Comparison of ENCODE assay signal across 13 mouse cellular contexts in the genomic region with DNA sequence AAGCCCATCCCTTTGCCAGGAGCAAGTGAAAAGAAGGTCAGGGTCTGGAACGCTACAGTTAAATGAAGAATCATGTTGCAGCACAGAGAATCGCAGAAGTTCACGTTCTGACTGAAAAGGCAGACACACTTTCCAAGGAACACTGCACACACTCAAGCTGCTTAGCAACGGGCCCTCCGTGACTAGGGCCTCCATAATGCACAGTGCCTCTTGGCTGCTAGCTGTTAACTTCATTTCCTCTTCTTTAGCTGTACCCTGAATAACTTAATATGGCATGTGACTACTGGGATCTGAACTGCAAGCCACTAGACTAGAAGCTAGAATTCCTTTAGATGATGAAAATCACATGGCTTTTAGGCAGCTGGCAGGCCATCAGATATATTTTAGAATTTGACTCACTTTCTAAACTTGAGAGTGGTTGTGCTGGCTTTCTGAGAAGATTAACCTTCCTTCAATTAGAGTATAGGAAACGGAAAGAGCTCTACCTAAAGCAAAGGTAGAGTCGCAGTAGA. TPM values are rescaled to one million over a fixed set of nuclear protein-coding genes. Genes with fewer than 3 reads are reported as not detected.
A peak's percentile ranks its signal among the peaks of the same experiment; 100 is the strongest.
DNase-seq lines count a peak whose midpoint lies in the region; ATAC-seq lines count a peak whose summit lies in the region.
"Had no signal": no experiment of that assay in that cellular context is flagged by ENCODE, and none has a peak within 500 bp of the region (broad histone marks: within the 10 kb centered on the region; RNA-seq: fewer than 3 reads in every experiment).

No protein-coding gene starts in this region.

- ATAC-seq in forebrain, embryonic 14.5 days = peak; percentile 37; the same call in 1 of the 2 replicates
- ATAC-seq in hindbrain, embryonic 13.5 days (ENCODE audit: low FRiP score) = peak; percentile 63; the same call in 1 of the 2 replicates
- ATAC-seq in forebrain, embryonic 16.5 days = peak; percentile 77
- ATAC-seq in midbrain, embryonic 13.5 days = peak; percentile 77

- no peaks in the 10 kb centered on the region for H3K27me3 ChIP-seq in forebrain, embryonic 14.5 days (replicated peaks; ENCODE audit: control insufficient read depth, insufficient read depth, low read length)
- no peaks in the 10 kb centered on the region for H3K27me3 ChIP-seq in forebrain, embryonic 10.5 days (ENCODE audit: poor library complexity, severe bottlenecking)
- no peaks in the 10 kb centered on the region for H3K27me3 ChIP-seq in hindbrain, embryonic 13.5 days
- H3K27me3 ChIP-seq in hindbrain, embryonic 10.5 days (ENCODE audit: insufficient read depth, poor library complexity, severe bottlenecking) = no peaks in the 10 kb centered on the region
- no peaks in the 10 kb centered on the region for H3K27me3 ChIP-seq in forebrain, embryonic 16.5 days (replicated peaks; ENCODE audit: control insufficient read depth, insufficient read depth, low read length)
- no peaks in the 10 kb centered on the region; the same call in 1 of the 2 replicates for H3K27me3 ChIP-seq in midbrain, embryonic 13.5 days

- H3K4me2 ChIP-seq in forebrain, embryonic 14.5 days (ENCODE audit: low read length) = no peak overlapping the region
- H3K4me2 ChIP-seq in hindbrain, embryonic 13.5 days = no peak overlapping the region
- H3K4me2 ChIP-seq in forebrain, embryonic 16.5 days (ENCODE audit: low read length) = no peak overlapping the region
- H3K4me2 ChIP-seq in midbrain, embryonic 13.5 days (replicated peaks) = no peak overlapping the region

- no peaks in the 10 kb centered on the region for H3K36me3 ChIP-seq in forebrain, embryonic 14.5 days (ENCODE audit: control insufficient read depth, insufficient read depth, low read length)
- peaks cover 15% of the 10 kb centered on the region for H3K36me3 ChIP-seq in forebrain, embryonic 10.5 days (replicated peaks)
- no peaks in the 10 kb centered on the region for H3K36me3 ChIP-seq in hindbrain, embryonic 13.5 days
- peaks cover 8% of the 10 kb centered on the region; the same call in 1 of the 2 replicates for H3K36me3 ChIP-seq in hindbrain, embryonic 10.5 days
- H3K36me3 ChIP-seq in forebrain, embryonic 16.5 days (ENCODE audit: control insufficient read depth, insufficient read depth) = no peaks in the 10 kb centered on the region
- H3K36me3 ChIP-seq in midbrain, embryonic 13.5 days = no peaks in the 10 kb centered on the region

- H3K27ac ChIP-seq in forebrain, embryonic 14.5 days (ENCODE audit: low read depth, low read length) = no peak overlapping the region
- no peak overlapping the region for H3K27ac ChIP-seq in forebrain, embryonic 10.5 days
- no peak overlapping the region for H3K27ac ChIP-seq in hindbrain, embryonic 13.5 days
- H3K27ac ChIP-seq in hindbrain, embryonic 10.5 days = no peak overlapping the region
- no peak overlapping the region for H3K27ac ChIP-seq in forebrain, embryonic 16.5 days (ENCODE audit: low read length)
- H3K27ac ChIP-seq in midbrain, embryonic 13.5 days = no peak overlapping the region

- no peak overlapping the region for H3K9ac ChIP-seq in forebrain, embryonic 14.5 days (ENCODE audit: low read length)
- H3K9ac ChIP-seq in hindbrain, embryonic 13.5 days = no peak overlapping the region
- H3K9ac ChIP-seq in forebrain, embryonic 16.5 days (replicated peaks; ENCODE audit: low read depth, low read length) = no peak overlapping the region
- H3K9ac ChIP-seq in midbrain, embryonic 13.5 days (replicated peaks) = no peak overlapping the region

- WGBS in forebrain, embryonic 14.5 days = 58% methylated on average over 7 of the region's 7 CpGs
- 61% methylated on average over 7 of the region's 7 CpGs for WGBS in forebrain, embryonic 10.5 days
- WGBS in hindbrain, embryonic 13.5 days = 71% methylated on average over 7 of the region's 7 CpGs
- WGBS in hindbrain, embryonic 10.5 days = 79% methylated on average over 7 of the region's 7 CpGs
- 47% methylated on average over 7 of the region's 7 CpGs for WGBS in forebrain, embryonic 16.5 days
- 33% methylated on average over 7 of the region's 7 CpGs for WGBS in midbrain, embryonic 13.5 days

- no peaks in the 10 kb centered on the region for H3K4me1 ChIP-seq in forebrain, embryonic 14.5 days (ENCODE audit: control insufficient read depth, insufficient read depth, low read length)
- peaks cover 41% of the 10 kb centered on the region for H3K4me1 ChIP-seq in forebrain, embryonic 10.5 days
- H3K4me1 ChIP-seq in hindbrain, embryonic 13.5 days (replicated peaks) = no peaks in the 10 kb centered on the region
- peaks cover 1% of the 10 kb centered on the region; the same call in 1 of the 2 replicates for H3K4me1 ChIP-seq in hindbrain, embryonic 10.5 days (replicated peaks)
- no peaks in the 10 kb centered on the region; the same call in 1 of the 2 replicates for H3K4me1 ChIP-seq in forebrain, embryonic 16.5 days (replicated peaks; ENCODE audit: control insufficient read depth, insufficient read depth, low read length)
- 0 out of 2 replicates have a peak, but pooled peaks cover 7% of the 10 kb centered on the region for H3K4me1 ChIP-seq in midbrain, embryonic 13.5 days (replicated peaks)

- H3K9me3 ChIP-seq in forebrain, embryonic 14.5 days (replicated peaks; ENCODE audit: control insufficient read depth, low read length) = no peaks in the 10 kb centered on the region
- H3K9me3 ChIP-seq in forebrain, embryonic 10.5 days = no peaks in the 10 kb centered on the region
- no peaks in the 10 kb centered on the region for H3K9me3 ChIP-seq in hindbrain, embryonic 13.5 days
- no peaks in the 10 kb centered on the region for H3K9me3 ChIP-seq in hindbrain, embryonic 10.5 days
- no peaks in the 10 kb centered on the region for H3K9me3 ChIP-seq in forebrain, embryonic 16.5 days (ENCODE audit: control insufficient read depth, low read length)
- H3K9me3 ChIP-seq in midbrain, embryonic 13.5 days = no peaks in the 10 kb centered on the region

- DNase-seq in forebrain, embryonic 14.5 days (ENCODE audit: low spot score) = peak; percentile 20
- DNase-seq in forebrain, embryonic 10.5 days (ENCODE audit: extremely low spot score, low spot score) = no peak
- no peak for DNase-seq in hindbrain, embryonic 10.5 days (ENCODE audit: low spot score)
- DNase-seq in left cerebral cortex, adult 8-10 months (ENCODE audit: low spot score in 2 of 2) = no peak
- DNase-seq in ovary, postnatal 10 days (ENCODE audit: low spot score) = no peak
- DNase-seq: adrenal gland, adult 2 months; cerebellum, postnatal 14 days; gastrocnemius, postnatal 10 days; lung, adult 18-20 months; right cerebral cortex, postnatal 25 days had no signal

- H3K4me3 ChIP-seq in forebrain, embryonic 14.5 days (ENCODE audit: low read depth, low read length) = no peak overlapping the region
- H3K4me3 ChIP-seq in forebrain, embryonic 10.5 days = no peak overlapping the region
- no peak overlapping the region for H3K4me3 ChIP-seq in hindbrain, embryonic 13.5 days
- no peak overlapping the region for H3K4me3 ChIP-seq in hindbrain, embryonic 10.5 days
- H3K4me3 ChIP-seq in forebrain, embryonic 16.5 days (replicated peaks; ENCODE audit: low read length) = no peak overlapping the region
- no peak overlapping the region for H3K4me3 ChIP-seq in midbrain, embryonic 13.5 days (replicated peaks)

RNA-seq across cellular contexts. Expression of gene Gyg, which starts 8.2 kb away (rescaled TPM):
- 33.2 and 35.3 TPM in 2 replicates for polyA plus RNA-seq in forebrain, embryonic 14.5 days (2014; fragmentation: Nextera tagmentation; extraction: Ambion mirVana)
- polyA plus RNA-seq in forebrain, embryonic 10.5 days (2016; fragmentation: Nextera tagmentation; extraction: Ambion mirVana) = 38.6 and 47.0 TPM in 2 replicates
- polyA plus RNA-seq in hindbrain, embryonic 13.5 days (2015; fragmentation: Nextera tagmentation; extraction: Ambion mirVana) = 34.8 and 37.4 TPM in 2 replicates
- polyA plus RNA-seq in hindbrain, embryonic 10.5 days (2016; fragmentation: Nextera tagmentation; extraction: Ambion mirVana) = 28.7 and 36.8 TPM in 2 replicates
- 29.4 and 34.6 TPM in 2 replicates for polyA plus RNA-seq in forebrain, embryonic 16.5 days (2015; fragmentation: Nextera tagmentation; extraction: Ambion mirVana)
- 24.5 and 25.0 TPM in 2 replicates for polyA plus RNA-seq in midbrain, embryonic 13.5 days (2015; fragmentation: Nextera tagmentation; extraction: Ambion mirVana)
- 10 to 100 TPM; 27.2 to 35.0 (median 30.3) TPM for total RNA-seq in left cerebral cortex, adult 8-10 months (2022)
